Mouse (Mus musculus) kidney, adult 2 months (tissue): Measurements from ENCODE around the gene Fam163a.

ENCODE experiments used
- CTCF ChIP-seq: fragments of 200-500 bp; conservative IDR thresholded peaks from 2 replicates; pipeline ENCODE4 v1.5.1; 2011; ENCODE audit warnings: low read depth, mild to moderate bottlenecking, control low read depth, low read length, moderate library complexity, mixed read lengths; ENCODE audit not compliant: insufficient read depth, insufficient read length
- POLR2A ChIP-seq: fragments of 200-500 bp; IDR thresholded peaks from one replicate; pipeline ENCODE4 v1.6.1; 2011; ENCODE audit warnings: low read depth, low read length, control low read depth

DNA sequence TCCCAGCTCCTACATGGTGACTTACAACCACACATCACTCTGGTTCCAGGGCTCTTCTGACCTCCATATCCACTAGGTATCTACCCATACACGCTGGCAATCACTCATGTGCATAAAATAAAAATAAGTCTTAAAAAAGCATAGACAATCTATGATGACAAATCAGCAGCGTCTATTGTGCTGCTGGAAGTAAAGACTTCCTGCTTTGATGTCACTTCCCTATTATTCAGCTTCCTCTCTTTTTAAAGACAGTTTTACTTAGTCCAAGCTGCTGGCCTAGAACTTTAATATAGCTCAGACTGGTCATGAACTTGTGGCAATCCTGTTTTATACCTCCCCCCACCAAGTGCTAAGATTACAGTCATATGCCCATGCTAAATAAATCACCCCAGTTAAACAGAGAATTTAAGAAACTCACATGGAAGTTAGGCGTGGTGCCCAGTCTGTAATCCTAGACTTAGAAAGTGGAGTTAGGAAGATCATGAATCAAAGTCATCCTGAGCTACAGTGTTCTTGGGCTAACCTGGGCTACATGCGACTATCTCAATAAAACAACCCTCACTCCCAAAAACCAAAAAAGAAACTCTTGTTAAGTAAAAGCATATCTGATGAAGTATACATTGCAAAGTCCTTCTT lies 176.4 kb downstream of the Fam163a start:
- TF ChIP-seq CTCF (no peak), POLR2A (no peak)
